Mouse (Mus musculus) retina, postnatal 7 days (tissue): ENCODE data around the gene Fzr1.
A peak's percentile ranks its signal among the peaks of the same experiment; 100 is the strongest.

Source experiments
- DNase-seq: peaks from one replicate; pipeline ENCODE4 v3.0.0-alpha.2; 2012; ENCODE audit warnings: low read depth, low spot score

Gene Fzr1

DNA sequence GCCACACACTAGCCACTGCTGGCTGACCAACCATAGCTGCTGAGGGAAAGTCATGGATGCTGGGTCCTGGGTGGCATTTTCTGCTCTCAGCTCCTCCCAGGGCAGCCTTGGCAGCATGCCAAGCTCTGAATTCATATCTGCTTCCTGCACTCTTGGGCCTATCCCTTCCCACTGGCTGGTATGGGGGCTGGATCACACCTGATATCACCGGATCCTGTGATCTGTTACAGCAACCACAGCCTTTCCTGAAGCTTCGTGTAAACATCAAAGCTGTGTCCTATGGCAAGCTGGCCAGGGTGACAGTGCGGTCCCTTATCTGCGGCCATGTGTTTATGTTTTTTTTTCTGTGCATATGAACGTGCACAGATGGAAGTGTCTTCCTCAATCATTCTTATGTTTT lies 3.7 kb upstream of the Fzr1 start:
- no peak for DNase-seq

DNA sequence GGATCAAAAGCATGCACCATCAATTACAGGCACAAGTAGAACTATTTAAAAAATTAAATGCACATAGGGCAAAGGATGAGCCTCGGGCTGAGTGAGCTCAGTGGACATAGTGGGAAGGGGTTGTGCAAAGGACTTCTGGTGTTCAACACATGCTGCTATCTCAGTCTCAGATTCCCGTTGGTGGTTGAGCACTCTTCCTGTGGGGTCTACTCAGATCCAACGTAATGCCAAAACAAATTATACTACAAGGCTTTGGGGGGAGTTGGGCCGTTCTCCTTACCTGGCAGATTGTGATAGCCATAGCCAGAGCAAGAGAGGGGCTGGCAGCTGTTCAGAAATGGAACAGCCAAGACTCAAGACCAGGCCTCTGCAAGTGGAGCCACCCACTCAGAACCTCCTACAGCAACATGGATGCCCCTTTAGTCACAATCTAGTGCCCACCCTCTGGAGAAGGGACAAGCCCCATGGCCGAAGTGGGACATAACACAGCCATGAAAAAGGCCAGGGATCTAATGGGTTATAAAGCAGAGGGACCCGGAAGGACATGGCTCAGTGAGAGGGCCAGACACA lies 1.6 kb upstream of the Fzr1 start:
- no peak for DNase-seq

DNA sequence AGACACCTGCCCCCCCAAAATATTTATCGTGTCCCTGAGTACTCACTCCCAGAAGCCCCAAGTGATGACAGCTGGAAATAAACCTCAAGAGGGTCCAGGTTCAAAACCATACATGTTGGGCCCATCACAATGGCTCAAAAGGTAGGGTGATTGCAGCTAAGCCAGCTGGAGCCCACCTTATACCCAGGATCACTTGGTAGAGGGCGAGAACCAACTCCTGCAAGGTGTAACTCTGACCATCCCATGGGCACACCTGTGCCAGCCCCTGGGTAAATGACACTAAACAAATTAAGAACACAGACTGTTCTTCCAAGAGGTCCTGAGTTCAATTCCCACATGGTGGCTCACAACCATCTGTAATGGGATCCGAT lies 852 bp upstream of the Fzr1 start:
- DNase-seq: no peak

DNA sequence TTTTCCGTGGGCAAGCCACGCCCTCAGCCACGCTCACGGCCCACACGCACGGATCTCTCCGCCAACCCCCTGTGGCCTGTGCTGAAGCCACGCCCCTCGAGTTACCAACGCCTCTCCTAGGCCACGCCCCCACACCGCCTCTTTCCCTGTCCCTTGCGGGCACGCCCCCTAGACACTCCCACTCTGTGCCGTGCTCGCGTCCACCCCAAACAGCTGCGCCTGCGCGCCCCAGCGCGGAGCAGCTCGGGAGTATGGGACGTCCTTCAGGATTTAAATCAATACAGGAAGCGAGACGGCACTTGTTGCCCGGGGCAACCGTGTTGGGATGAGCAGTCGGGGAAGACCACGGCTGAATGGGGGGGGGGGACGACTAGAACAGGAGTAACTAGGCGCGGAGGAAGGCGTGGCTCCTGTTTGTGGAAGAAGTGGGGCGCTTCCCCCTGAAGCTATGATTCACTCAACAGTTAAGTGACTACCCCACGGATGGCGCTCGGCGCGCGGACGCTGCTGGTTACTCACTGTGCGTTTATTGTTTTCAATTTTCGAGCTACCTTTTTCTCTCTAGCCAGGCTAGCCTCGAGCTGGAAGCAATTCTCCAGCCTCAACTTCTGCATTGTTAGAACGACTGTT lies 352 bp upstream of the Fzr1 start:
- peak; percentile 100 for DNase-seq

DNA sequence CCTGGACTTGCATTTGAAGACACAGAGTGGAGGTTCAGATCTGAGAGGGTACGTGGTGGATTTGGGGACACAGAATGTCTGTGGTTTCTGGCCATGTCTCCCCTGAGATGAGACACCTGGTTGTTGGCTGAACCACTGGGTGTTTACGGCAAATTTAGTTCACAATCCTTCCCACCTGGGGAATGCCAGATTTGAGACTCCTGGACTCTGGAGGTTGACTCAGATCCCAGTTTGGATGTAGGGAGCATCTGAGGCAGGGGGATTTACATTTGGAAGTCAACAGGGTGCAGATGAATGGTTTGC lies 1.0 kb downstream of the Fzr1 start:
- no peak for DNase-seq

DNA sequence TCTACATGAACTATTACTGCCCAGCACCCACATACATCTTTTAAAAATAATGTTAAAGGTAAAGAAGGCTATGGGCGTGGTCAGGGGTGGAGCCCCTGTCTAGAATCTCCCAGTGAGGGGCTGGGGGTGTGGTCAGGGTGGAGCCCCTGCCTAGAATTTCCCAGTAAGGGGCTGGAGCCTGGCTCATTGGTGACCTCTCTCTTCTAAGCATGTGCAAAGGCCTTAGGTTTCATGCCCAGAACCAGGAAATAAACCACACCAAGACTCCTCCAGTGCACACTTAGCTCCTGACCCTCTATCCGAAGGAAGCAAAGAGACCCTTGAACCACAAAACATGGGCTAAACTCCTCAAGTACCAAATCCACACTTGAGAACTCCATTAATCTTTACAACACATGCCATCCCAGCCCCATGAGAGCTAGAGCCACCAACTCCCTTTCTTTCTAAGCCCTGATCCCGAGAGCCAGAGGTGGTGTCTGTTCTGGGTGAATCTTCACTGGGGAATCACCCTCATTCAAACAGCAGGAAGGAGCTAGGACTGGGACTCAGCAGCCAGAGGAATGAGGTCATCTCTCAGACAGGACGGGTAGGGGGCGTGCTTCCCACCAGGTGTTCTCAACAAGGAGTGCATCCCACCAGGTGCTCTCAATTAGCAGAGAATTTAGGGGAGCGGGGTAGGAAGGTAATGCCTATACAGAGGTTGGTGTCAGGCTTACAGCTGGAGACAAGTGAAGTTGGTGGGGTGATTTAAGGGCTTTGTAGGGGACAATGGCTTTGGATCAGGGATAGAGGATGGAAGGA lies 1.6 kb downstream of the Fzr1 start:
- DNase-seq: no peak

DNA sequence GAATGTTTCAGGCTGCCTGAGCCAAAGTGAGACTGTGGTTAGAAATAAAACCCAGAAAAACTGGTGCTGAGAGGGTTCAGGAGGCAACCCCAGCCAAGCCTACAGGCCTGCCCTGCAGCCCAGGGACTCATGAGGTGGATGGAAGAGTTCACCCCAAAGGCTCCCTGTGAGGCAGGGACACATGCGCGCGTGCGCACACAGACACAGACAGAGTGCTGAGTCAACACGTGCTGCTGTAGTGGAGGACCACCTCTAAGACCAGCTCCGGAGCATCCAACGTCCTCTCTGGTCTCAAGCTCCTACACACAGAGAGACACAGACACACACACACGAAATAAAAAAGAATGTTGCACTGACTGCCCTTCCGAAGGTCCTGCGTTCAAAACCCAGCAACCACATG lies 3.0 kb downstream of the Fzr1 start:
- DNase-seq: no peak

DNA sequence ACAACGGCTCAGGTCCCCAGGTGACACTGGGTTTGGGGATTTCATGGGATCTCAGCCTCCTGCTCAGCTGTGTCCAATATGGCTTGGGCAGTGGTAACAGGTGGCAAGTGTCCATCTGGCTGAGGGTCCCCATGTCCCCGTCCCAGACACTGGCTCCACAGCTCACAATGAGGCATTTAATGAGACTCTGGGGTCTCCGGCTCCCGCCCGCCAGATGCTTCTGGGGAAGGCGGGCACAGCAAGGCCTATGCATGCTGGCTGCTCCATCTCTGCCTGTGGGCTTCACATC lies 11.2 kb downstream of the Fzr1 start:
- DNase-seq: no peak

DNA sequence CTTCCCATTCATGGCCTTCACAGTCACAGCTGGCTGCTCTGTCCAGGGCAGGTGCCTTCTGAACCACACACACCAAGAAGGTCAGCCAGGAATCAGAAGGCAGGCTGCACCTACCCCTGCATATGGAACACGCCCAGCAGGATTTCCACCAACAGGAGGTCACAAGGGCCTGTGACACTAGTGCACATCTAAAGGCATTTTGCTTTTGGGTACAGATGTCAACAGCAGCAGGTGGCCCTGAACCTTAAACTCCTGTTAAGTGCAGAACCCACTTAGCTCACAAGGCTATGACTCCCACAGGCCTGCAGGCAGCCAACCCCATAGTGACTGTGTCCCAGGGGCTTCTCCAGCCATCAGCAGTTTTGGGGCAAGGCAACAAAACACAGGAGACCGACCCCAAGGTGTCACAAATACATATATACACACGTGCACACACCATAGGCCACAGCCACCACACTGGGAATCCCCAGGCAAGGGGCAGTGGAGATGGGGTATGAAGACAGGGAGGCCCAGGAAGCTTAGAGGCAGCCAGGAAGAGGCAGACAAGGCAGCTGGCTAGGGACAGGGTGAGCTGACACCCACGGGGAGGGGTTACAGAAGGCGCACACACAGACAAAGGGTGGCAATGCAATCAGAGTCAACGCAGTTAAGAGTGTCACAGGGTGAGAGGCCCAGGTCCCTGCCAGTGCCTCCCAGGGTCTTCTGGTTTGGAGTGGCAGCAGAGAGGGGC lies 11.7 kb downstream of the Fzr1 start:
- no peak for DNase-seq

DNA sequence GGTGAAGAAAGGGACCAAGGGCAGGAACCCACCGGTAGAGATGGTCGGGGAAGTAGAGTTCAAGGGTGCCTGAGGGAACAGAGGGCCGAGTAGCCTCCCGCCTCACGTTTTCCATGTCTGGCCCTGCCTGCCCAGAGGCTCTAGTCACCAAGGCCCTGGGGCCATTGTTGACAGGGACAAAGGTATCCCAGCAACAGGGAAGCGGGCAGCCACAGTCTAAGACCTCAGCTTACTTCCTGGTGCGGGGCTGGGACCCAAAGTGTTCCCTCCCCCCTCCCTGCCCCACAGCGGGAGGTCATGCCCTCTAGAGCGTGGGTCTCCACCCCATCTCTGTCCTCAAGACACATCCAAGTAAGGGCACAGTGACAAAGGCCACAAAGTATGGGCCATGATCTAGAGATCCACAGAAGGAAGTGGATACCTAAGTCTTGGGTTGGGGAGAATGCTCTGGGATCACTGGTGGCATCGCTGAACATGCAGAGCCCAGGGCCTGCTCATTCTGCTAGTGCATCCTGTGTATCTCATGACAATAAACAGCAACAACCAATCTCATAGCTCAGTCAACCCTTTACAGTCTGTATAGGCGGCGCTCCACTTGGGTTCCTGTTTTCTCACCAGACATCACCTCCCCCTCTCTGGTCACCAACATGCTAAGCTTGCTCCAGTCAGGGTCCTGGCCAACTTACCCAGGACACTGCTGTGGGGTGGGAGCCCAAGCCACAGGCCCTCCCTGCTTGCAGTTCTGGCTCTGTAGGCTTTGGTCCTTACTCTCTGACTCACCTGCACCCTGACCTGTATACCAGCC lies 12.4 kb downstream of the Fzr1 start, which contains the start of gene 4930404N11Rik:
TSS of gene 4930404N11Rik (minus strand) at position 145 of the 805 bp plus-strand sequence.
- DNase-seq: no peak

DNA sequence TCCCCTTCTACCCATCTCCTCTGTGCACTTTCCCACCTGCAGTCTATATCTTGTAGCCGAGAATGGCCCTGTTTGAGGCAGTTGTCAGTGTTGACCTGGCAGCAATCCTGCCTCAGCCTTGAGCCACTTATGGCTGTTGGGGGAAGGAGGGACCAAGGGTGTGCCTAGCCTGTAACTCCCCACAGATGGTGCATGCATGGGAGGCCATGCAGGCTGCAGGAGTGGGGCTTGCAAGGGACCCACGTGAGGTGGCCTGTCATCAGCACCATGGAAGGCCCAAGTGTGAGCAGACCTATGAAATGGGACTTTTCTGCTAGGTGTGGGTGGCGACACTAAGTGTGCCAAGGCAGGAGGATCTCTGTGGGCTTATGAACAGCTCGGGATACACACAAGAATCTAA lies 13.2 kb downstream of the Fzr1 start:
- no peak for DNase-seq

DNA sequence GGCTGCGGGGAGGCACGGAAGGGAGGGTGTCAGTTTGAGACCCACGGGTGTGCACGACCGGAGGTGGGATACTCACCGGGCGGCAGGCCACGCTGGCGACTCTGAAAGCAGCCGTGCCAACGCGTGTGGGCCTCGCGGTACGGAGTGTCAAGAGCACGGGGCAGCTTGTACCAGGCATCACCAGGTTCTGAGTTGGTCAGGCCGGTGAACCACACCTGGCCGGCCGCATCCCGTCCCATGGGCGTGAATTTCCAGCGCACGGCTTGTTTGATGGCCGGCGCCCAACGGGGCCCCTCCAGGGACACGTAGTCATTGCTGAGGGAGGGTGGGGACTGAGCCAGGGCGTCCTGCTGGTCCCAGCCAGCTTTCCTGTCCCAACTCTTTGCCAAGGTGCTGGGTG lies 13.7 kb downstream of the Fzr1 start:
- DNase-seq: no peak

DNA sequence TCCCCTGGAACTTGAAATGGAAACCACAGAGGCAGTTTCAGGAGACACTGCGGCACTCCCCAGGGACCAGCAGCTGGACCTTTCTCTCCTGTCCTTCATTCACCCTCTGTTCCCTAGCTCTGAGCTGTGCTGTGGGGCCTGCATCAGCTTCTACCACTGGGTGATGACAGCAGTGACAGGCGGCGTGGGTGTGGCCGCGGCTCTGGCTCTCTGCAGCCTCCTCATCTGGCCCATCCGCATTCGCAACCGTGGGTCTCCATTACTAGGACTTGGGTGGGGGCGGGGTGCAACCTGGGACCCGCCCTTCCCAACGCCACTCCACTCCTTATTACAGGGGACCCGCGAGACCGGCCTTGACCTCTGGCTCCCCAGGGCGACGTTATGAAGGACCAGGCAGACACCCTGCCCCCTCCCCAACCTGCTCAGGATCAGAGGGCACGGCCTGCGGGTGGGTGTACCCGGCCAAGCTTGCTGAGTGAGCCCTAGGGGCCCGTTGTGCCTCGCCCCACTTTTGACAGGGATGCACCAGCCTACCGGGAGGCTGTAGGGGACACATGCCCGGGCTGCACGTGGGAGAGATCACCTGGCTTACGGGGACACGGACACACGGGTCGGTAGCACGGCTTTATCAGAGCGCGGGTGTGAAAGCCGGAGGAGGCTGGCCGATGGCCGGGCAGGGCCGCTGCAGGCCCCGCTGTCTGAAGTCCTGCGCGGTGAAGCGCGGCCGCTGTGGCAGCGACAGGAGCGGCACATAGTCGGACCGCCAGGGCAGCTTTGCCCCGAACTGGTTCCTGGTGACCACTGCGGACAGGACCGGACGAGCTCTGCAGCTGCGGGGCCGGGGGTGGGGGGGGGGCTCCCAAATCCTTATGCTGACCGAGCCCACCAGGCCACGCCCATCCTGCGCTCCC lies 14.6 kb downstream of the Fzr1 start:
- DNase-seq: no peak

DNA sequence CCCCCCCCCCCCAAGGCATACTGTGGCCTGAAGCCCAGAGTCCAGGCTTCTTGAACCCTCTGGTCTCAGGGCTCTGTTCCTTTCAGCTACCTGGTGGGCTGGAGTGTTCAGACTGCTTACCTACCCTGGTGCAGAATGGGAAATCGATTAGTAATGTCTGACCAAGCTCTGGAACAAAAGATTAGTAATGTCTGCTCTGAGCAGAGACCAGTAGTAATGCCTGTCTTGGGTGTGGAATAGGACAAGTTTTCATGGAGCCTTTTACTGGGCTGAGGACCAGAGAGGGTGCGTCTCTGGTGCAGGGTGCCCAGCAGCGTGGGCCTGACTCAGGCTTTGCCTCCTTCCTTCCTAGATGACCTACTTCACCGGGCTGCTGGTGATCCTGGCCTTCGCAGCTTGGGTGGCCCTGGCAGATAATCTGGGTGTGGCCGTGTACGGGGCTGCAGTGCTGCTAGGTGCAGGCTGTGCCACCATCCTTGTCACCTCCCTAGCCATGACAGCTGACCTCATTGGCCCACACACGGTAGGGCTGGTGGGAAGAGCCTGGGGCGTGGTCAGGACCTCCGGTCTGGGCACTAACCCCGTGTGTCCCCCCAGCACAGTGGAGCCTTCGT lies 15.9 kb downstream of the Fzr1 start:
- no peak for DNase-seq

DNA sequence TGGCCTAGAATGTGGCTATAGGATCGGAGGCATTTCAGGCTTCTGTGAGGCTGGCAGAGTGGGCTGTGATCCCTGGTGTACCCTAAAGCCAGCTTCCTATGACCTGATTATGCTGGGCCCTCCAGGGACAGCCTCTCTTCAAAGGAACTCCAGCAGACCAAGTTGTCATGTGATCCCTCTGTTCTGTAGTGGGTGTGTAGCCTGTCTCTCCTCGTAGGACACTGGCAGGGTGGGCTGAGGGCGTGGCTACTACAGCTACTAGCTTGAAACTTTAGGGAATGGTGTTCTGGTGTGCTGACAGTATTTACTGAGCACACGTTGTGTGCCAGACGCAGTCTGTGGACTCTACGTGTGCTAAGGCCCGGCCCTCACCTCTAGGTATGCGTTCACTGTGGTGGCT lies 17.6 kb downstream of the Fzr1 start:
- DNase-seq: no peak

DNA sequence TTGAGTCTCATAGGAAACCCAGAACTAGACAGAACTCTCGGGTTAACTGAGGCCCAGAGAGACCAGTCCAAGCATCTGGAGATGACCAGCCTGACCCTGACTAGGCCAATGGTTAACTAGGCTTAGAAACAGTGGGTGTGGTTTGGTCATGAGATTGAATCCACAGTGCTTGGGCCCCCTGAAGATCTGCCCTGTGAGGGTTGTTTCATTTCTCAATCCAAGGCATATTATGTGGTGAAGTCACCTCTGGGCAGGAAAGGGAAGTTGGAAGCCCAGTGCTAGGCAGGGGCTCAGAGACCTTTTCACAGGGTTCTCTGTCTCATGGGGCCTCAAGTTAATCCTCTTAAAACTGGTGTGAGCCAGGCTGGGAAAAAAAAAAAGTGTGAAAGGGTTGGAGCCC lies 19.5 kb downstream of the Fzr1 start:
- no peak for DNase-seq

DNA sequence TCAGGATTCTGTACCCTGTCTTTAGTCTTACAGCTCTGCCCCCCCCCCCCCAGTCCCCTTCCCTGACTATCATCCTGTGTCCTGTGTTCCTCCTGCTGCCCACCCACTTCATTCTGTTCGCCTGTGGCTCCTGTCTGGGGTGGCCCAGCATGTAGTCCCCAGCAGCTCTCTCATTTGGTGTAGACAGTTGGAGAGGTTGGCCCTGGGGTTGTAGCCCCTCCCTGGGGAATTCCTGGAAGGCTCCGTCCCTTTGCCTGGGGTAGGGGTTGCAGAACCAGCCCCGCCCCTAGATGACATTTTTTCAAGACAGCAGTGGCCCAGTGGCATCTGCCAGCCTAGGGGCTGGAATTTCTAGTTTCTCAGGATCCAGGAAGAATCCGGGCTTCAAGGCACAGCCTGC lies 20.1 kb downstream of the Fzr1 start:
- DNase-seq: no peak

DNA sequence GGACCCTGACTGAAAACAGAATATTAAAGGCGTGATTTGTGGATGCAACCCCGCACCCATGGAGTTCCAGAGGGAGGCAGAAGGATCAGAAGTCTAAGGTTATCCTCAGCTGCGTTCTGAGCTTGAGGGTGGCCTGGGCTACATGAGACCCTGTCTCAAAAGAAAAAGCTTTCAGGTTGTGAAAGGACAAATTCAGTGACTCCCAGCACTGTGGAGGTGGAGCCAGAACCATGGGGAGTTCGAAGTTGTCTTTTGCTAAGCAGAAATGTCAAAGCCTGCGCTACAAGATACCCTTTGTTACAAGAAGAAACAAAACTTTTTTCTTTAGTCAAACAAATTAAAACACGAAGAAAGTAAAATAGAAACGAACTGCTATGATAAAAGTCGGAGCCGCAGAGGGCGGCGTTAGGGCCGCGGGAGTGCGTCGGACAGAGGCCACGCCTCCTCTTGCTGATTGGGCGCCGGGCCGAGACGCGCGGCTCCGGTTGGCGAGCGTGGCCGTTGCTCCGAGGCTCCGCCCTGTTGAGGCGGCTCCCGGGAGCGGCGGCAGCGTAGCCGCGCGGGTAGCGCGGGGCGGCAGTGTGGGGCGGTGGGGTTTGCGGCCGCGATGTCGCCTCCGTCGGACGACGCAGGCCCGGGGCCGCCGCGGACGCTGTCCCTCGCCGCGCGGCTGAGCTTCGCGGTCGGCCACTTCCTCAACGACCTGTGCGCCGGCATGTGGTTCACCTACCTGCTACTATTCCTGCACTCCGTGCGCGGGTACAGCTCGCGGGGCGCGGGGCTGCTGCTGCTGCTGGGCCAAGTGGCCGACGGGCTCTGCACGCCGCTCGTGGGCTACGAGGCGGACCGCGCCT lies 21.1 kb downstream of the Fzr1 start, which contains the start of gene Mfsd12:
TSS of gene Mfsd12 (plus strand) at position 501 of the 854 bp plus-strand sequence.
- DNase-seq: peak; percentile 76

DNA sequence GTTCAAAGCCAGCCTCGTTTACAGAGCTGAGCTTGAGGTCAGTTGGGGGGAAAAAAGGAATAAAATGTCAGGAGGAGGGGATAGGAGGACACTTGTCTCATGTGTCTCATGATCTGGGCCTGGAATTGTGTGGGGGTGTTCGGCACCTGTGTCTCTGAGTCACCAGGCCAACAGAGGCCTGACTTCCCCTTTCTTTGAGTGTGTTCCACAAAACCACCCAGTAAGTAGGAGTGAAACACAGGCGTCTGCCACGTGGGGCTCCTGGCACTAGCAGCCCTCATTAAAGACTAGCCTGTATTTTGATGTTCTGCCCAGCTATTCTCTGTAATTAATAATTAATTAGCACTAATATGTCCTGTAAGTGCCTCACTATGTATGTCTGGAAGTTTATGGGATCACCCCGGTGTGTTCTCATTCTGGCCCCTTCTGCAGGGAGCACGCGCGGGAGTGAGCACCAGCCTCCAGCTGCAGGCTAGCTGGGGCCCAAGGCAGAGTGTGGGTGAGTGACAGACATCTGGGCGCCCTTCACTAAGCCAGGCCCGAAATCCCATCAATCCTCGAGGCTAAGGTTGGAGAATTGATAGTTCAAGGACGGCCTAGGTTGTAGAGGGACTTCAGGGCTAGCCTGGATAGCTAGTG lies 21.8 kb downstream of the Fzr1 start:
- no peak for DNase-seq
